Mouse (Mus musculus) adrenal gland, adult 10 weeks (tissue): ENCODE results near the gene Supt5. TPM values are rescaled to one million over a fixed set of nuclear protein-coding genes. Genes with fewer than 3 reads are reported as not detected.

Source experiments
- polyA plus RNA-seq: library from polyadenylated mRNA; stranded (reverse); fragments of 350-450 nt; fragmentation: Illumina TruSeq; extraction: RNeasy Lipid Tissue Mini Kit (QIAGEN cat#74804); gene quantifications from one replicate; pipeline ENCODE4 v1.2.3, GENCODE M21; 2014; ENCODE audit warnings: low read depth, low replicate concordance

Gene Supt5
- polyA plus RNA-seq: 52.4 TPM

GRCm38 (mm10) chr7:28338108-28338998, at the start of gene Supt5:
Supt5 (minus strand) TSS chr7:28338746.

GRCm38 (mm10) chr7:28380237-28381016, 41.9 kb upstream of the Supt5 start, which contains the start of gene Zfp36:
Zfp36 (minus strand) TSS chr7:28380253.

GRCm38 (mm10) chr7:28372251-28373108, 33.9 kb upstream of the Supt5 start, which contains the start of gene Plekhg2:
Plekhg2 (minus strand) TSS chr7:28372599.

GRCm38 (mm10) chr7:28350155-28350883, 11.8 kb upstream of the Supt5 start, which contains the start of gene Rps16:
Rps16 (plus strand) TSS chr7:28350652.

GRCm38 (mm10) chr7:28311926-28312543, 26.5 kb downstream of the Supt5 start, which contains the start of gene Timm50:
Timm50 (minus strand) TSS chr7:28312072.

GRCm38 (mm10) chr7:28301616-28302433, 36.7 kb downstream of the Supt5 start, which contains the start of gene Dll3:
Dll3 (minus strand) TSS chr7:28302238.

GRCm38 (mm10) chr7:28290638-28291590, 47.6 kb downstream of the Supt5 start, which contains the start of gene Selenov:
Selenov (minus strand) TSS chr7:28291186.

GRCm38 (mm10) chr7:28277615-28278278, 60.8 kb downstream of the Supt5 start, which contains the start of gene Eid2b:
Eid2b (plus strand) TSS chr7:28277739.

GRCm38 (mm10) chr7:28267129-28268041, 71.2 kb downstream of the Supt5 start, which contains the start of gene Eid2:
Eid2 (plus strand) TSS chr7:28267881.

Other genes with a start within 250 kb of the Supt5 start
- gene 9530053A07Rik, start 209.3 kb downstream of the Supt5 start, polyA plus RNA-seq: not detected
- gene Fbl, start 169.0 kb downstream of the Supt5 start, polyA plus RNA-seq: 12.5 TPM
- 0.64 TPM for gene Dyrk1b, start 159.3 kb downstream of the Supt5 start, polyA plus RNA-seq
- 23.3 TPM for gene Eid2, start 70.9 kb downstream of the Supt5 start, polyA plus RNA-seq
- 17.0 TPM for gene Eid2b, start 61.0 kb downstream of the Supt5 start, polyA plus RNA-seq
- not detected for gene Selenov, start 47.6 kb downstream of the Supt5 start, polyA plus RNA-seq
- not detected for gene Dll3, start 36.5 kb downstream of the Supt5 start, polyA plus RNA-seq
- gene Timm50, start 26.7 kb downstream of the Supt5 start, polyA plus RNA-seq: 11.4 TPM
- gene Rps16, start 11.9 kb upstream of the Supt5 start, polyA plus RNA-seq: 162 TPM
- 2.1 TPM for gene Plekhg2, start 33.9 kb upstream of the Supt5 start, polyA plus RNA-seq
- 16.1 TPM for gene Zfp36, start 41.5 kb upstream of the Supt5 start, polyA plus RNA-seq
- gene Med29, start 54.0 kb upstream of the Supt5 start, polyA plus RNA-seq: 2.2 TPM
- gene Paf1, start 54.2 kb upstream of the Supt5 start, polyA plus RNA-seq: 67.0 TPM
- gene Gmfg, start 98.7 kb upstream of the Supt5 start, polyA plus RNA-seq: 7.7 TPM
- 0.58 TPM for gene Lrfn1, start 113.2 kb upstream of the Supt5 start, polyA plus RNA-seq
- not detected for gene Ifnl2, start 171.7 kb upstream of the Supt5 start, polyA plus RNA-seq
- gene Ifnl3, start 184.1 kb upstream of the Supt5 start, polyA plus RNA-seq: not detected
- gene Sycn, start 202.1 kb upstream of the Supt5 start, polyA plus RNA-seq: not detected
- not detected for gene Nccrp1, start 208.5 kb upstream of the Supt5 start, polyA plus RNA-seq